Mouse (Mus musculus) liver, adult 2 months (tissue): ENCODE results near the gene Tceal7. TPM values are rescaled to one million over a fixed set of nuclear protein-coding genes. Genes with fewer than 3 reads are reported as not detected.
A peak's percentile ranks its signal among the peaks of the same experiment; 100 is the strongest.

ENCODE experiments used
- DNase-seq: peaks from one replicate; pipeline ENCODE4 v3.0.0-alpha.2; 2011; ENCODE audit warnings: low read depth, low spot score; ENCODE audit errors: extremely low read depth
- H3K27ac ChIP-seq: fragments of 200-500 bp; replicated peaks from 2 replicates; pipeline ENCODE4 v1.5.1; 2012; ENCODE audit warnings: low read depth, mild to moderate bottlenecking, control low read depth, inconsistent platforms, low read length; ENCODE audit not compliant: insufficient read depth
- H3K27me3 ChIP-seq: fragments of 200-500 bp; 2 replicates; pipeline ENCODE4 v1.6.1; 2012; ENCODE audit warnings: mild to moderate bottlenecking, moderate library complexity, low read length, inconsistent platforms; ENCODE audit not compliant: control insufficient read depth, insufficient read depth
- H3K36me3 ChIP-seq: fragments of 200-500 bp; 2 replicates; pipeline ENCODE4 v1.6.1; 2012; ENCODE audit warnings: low read length, inconsistent platforms; ENCODE audit not compliant: control insufficient read depth, insufficient read depth
- H3K4me1 ChIP-seq: fragments of 200-500 bp; 2 replicates; pipeline ENCODE4 v1.6.1; 2011; ENCODE audit warnings: low read length; ENCODE audit not compliant: control insufficient read depth, insufficient read depth
- H3K4me3 ChIP-seq: fragments of 200-500 bp; 2 replicates; pipeline ENCODE4 v1.5.1; 2011; ENCODE audit warnings: low read depth, mild to moderate bottlenecking, control low read depth, low read length, moderate library complexity; ENCODE audit not compliant: insufficient read depth
- H3K79me2 ChIP-seq: fragments of 200-500 bp; 2 replicates; pipeline ENCODE4 v1.6.1; 2012; ENCODE audit warnings: inconsistent platforms, mild to moderate bottlenecking, low read length, moderate library complexity; ENCODE audit not compliant: control insufficient read depth, insufficient read depth
- H3K9ac ChIP-seq: fragments of 200-500 bp; 2 replicates; pipeline ENCODE4 v1.6.1; 2012; ENCODE audit warnings: low read depth, mild to moderate bottlenecking, control low read depth, inconsistent platforms, low read length
- CTCF ChIP-seq: fragments of 200-500 bp; IDR thresholded peaks from 2 replicates; pipeline ENCODE4 v1.5.1; 2011; ENCODE audit warnings: low read depth, low read length, control low read depth
- POLR2A ChIP-seq: fragments of 200-500 bp; IDR thresholded peaks from 2 replicates; pipeline ENCODE4 v1.6.1; 2011; ENCODE audit warnings: low read length, control low read depth; ENCODE audit not compliant: insufficient read depth; ENCODE audit errors: extremely low read depth
- WGBS: fragments of 180-500 bp; shearing (Covaris S2); methylation state at CpG from one replicate; pipeline ENCODE4 v1.1.7; 2018; 5-methylcytosine and 5-hydroxymethylcytosine counted together
- polyA plus RNA-seq: library from polyadenylated mRNA; depleted of rRNA; stranded (reverse); fragments of >200 nt; gene quantifications from 2 replicates; pipeline ENCODE4 v1.2.3, GENCODE M21; 2012
- total RNA-seq: library from RNA; depleted of rRNA; stranded (reverse); fragments of >200 nt; gene quantifications from 2 replicates; pipeline ENCODE4 v1.2.3, GENCODE M21; 2014

Gene Tceal7
- total and polyA plus RNA-seq, 2 experiments: not detected

- Histone ChIP-seq H3K27ac (no peak within 1 kb of the TSS), H3K36me3 (no peaks in the 10 kb centered on the region), H3K79me2 (no peaks in the 10 kb centered on the region), H3K4me3 (no peak within 1 kb of the TSS), H3K27me3 (no peaks in the 10 kb centered on the region), H3K4me1 (peaks cover 4% of the 10 kb centered on the region; the same call in 1 of the 2 replicates), H3K9ac (no peak within 1 kb of the TSS)
- no peak for DNase-seq
- 6% methylated on average over 9 of the region's 9 CpGs for WGBS
- TF ChIP-seq POLR2A (no peak), CTCF (no peak)
Measured at GRCm38 (mm10) chrX:136203664-136204066, 10.9 kb upstream of the Tceal7 start, which contains the start of gene Tceal5. TSS of gene Tceal5 (minus strand) at chrX:136203876.

DNA sequence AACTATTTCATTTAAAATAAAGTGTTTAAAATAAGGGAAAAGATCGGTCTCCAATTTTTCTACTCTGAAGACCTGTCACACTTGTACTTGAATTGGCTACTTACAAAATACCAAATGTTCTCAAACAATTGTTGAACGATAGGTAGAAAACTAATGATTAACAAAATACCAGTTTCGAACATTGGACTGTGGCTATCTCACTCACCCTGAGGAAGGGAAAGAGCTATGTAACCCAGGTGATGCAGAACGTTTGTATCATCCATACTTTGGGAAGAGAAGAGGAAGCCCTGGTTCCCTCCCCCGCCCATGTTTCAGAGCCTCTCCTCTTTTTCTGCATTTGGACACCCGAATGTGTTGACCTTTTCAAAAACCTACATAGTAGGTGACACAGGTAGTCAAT, 10.2 kb upstream of the Tceal7 start:
- peaks cover 4% of the 10 kb centered on the region; the same call in 1 of the 2 replicates for H3K4me1 ChIP-seq
- no peak overlapping the region for H3K27ac ChIP-seq
- 31% methylated on average over 6 of the region's 6 CpGs for WGBS
- no peaks in the 10 kb centered on the region for H3K36me3 ChIP-seq
- H3K79me2 ChIP-seq: no peaks in the 10 kb centered on the region
- H3K4me3 ChIP-seq: no peak overlapping the region
- no peaks in the 10 kb centered on the region for H3K27me3 ChIP-seq
- TF ChIP-seq CTCF: no peak
- no peak for TF ChIP-seq POLR2A
- DNase-seq: peak; percentile 12
- no peak overlapping the region for H3K9ac ChIP-seq

DNA sequence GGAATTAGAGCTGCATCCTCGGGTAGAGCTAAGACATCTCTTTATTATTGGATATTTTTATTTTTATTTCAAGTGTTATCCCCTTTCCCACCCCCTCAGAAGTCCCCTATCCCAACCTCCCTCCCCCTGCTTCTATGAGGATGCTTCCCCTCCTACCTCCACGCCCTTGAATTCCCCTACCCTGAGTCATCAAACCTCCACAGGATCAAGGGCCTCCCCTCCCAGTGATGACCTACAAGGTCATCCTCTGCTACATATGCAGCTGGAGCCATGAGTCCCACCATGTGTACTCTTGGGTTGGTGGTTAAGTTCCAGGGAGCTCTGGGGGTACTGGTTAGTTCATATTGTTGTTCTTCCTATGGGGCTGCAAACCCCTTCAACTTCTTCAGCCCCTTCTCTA, 1.2 kb upstream of the Tceal7 start:
- Histone ChIP-seq H3K27ac (no peak overlapping the region), H3K4me1 (no peaks in the 10 kb centered on the region), H3K36me3 (no peaks in the 10 kb centered on the region), H3K9ac (no peak overlapping the region), H3K27me3 (no peaks in the 10 kb centered on the region), H3K79me2 (no peaks in the 10 kb centered on the region), H3K4me3 (no peak overlapping the region)
- TF ChIP-seq POLR2A: no peak
- DNase-seq: no peak
- WGBS: 79% methylated on average over 2 of the region's 2 CpGs

DNA sequence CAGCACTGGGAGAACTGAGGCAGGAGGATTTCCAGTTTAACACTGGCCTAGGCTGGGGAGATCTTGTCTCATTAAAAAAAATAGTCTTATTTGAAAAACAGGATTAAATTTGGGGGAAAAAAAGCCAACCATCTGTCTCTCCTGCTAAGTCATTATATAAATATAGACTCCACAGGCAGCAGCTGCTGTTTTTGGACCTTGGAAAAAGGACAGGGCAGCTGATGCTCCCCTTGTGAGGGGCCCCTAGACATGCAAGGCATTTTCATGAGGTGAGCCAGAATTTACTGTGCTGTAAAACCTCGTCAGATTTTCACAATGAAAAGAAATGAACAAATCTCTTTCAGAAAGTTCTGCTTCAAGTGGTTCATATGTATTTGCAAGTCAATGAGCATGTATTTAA, 1.7 kb downstream of the Tceal7 start:
- H3K27ac ChIP-seq: no peak overlapping the region
- no peaks in the 10 kb centered on the region for H3K79me2 ChIP-seq
- TF ChIP-seq POLR2A (no peak), CTCF (no peak)
- no peaks in the 10 kb centered on the region for H3K4me1 ChIP-seq
- 64% methylated on average over 1 of the region's 1 CpGs for WGBS
- no peak overlapping the region for H3K4me3 ChIP-seq
- H3K27me3 ChIP-seq: no peaks in the 10 kb centered on the region
- no peak for DNase-seq
- H3K9ac ChIP-seq: no peak overlapping the region
- no peaks in the 10 kb centered on the region for H3K36me3 ChIP-seq

GRCm38 (mm10) chrX:136223714-136224113, 9.1 kb downstream of the Tceal7 start:
- H3K4me3 ChIP-seq: no peak overlapping the region
- no peak for DNase-seq
- H3K9ac ChIP-seq: no peak overlapping the region
- H3K79me2 ChIP-seq: no peaks in the 10 kb centered on the region
- no peaks in the 10 kb centered on the region for H3K27me3 ChIP-seq
- H3K4me1 ChIP-seq: no peaks in the 10 kb centered on the region
- no peaks in the 10 kb centered on the region for H3K36me3 ChIP-seq
- no peak overlapping the region for H3K27ac ChIP-seq
- TF ChIP-seq CTCF: no peak
- no peak for TF ChIP-seq POLR2A
- WGBS: 83% methylated on average over 6 of the region's 6 CpGs

- no peak for TF ChIP-seq CTCF
- Histone ChIP-seq H3K4me3 (no peak overlapping the region), H3K27me3 (no peaks in the 10 kb centered on the region), H3K27ac (no peak overlapping the region), H3K36me3 (no peaks in the 10 kb centered on the region), H3K4me1 (no peaks in the 10 kb centered on the region), H3K9ac (no peak overlapping the region), H3K79me2 (no peaks in the 10 kb centered on the region)
- 46% methylated on average over 5 of the region's 5 CpGs for WGBS
- no peak for DNase-seq
Measured at GRCm38 (mm10) chrX:136227768-136228167, 13.2 kb downstream of the Tceal7 start.
